Mouse (Mus musculus): Measurements from ENCODE around the gene Angptl2. TPM values are rescaled to one million over a fixed set of nuclear protein-coding genes. Genes with fewer than 3 reads are reported as not detected.

Gene Angptl2
- polyA plus RNA-seq, 1 experiment from 2014 or later: 8.0 TPM

- Histone ChIP-seq H3K4me3 (ENCODE audit: low read depth, low read length) (no peak overlapping the region), H3K27me3 (replicated peaks; ENCODE audit: control insufficient read depth, insufficient read depth, low read length) (no peaks in the 10 kb centered on the region), H3K4me2 (ENCODE audit: low read length) (no peak overlapping the region), H3K36me3 (ENCODE audit: control insufficient read depth, insufficient read depth, low read length) (peaks cover 17% of the 10 kb centered on the region), H3K9me3 (replicated peaks; ENCODE audit: control insufficient read depth, low read length) (no peaks in the 10 kb centered on the region), H3K9ac (ENCODE audit: low read length) (no peak overlapping the region), H3K4me1 (ENCODE audit: control insufficient read depth, insufficient read depth, low read length) (peaks cover 5% of the 10 kb centered on the region; the same call in 1 of the 2 replicates), H3K27ac (ENCODE audit: low read depth, low read length) (no peak overlapping the region)
- 78% methylated on average over 3 of the region's 3 CpGs for WGBS
- DNase-seq (ENCODE audit: low spot score): no peak
- ATAC-seq: no peak
These were observed 34.2 kb downstream of the Angptl2 start for GRCm38 (mm10) chr2:33249922-33250633.

- no peak for ATAC-seq
- Histone ChIP-seq H3K27me3 (replicated peaks; ENCODE audit: control insufficient read depth, insufficient read depth, low read length) (no peaks in the 10 kb centered on the region), H3K9me3 (replicated peaks; ENCODE audit: control insufficient read depth, low read length) (no peaks in the 10 kb centered on the region), H3K4me1 (ENCODE audit: control insufficient read depth, insufficient read depth, low read length) (peaks cover 5% of the 10 kb centered on the region; the same call in 1 of the 2 replicates), H3K4me2 (ENCODE audit: low read length) (no peak overlapping the region), H3K4me3 (ENCODE audit: low read depth, low read length) (no peak overlapping the region), H3K9ac (ENCODE audit: low read length) (no peak overlapping the region), H3K36me3 (ENCODE audit: control insufficient read depth, insufficient read depth, low read length) (peaks cover 13% of the 10 kb centered on the region; the same call in 1 of the 2 replicates), H3K27ac (ENCODE audit: low read depth, low read length) (no peak overlapping the region)
- 84% methylated on average over 6 of the region's 6 CpGs for whole genome bisulfite sequencing
- no peak for DNase-seq (ENCODE audit: low spot score)
These were observed 36.9 kb downstream of the Angptl2 start for GRCm38 (mm10) chr2:33252751-33253150.

GRCm38 (mm10) chr2:33253572-33254190 is 37.8 kb downstream of the Angptl2 start:
- peak; percentile 39 for DNase-seq (ENCODE audit: low spot score)
- 53% methylated on average over 4 of the region's 4 CpGs for WGBS
- Histone ChIP-seq H3K9ac (ENCODE audit: low read length) (no peak overlapping the region), H3K4me2 (ENCODE audit: low read length) (no peak overlapping the region), H3K27me3 (replicated peaks; ENCODE audit: control insufficient read depth, insufficient read depth, low read length) (no peaks in the 10 kb centered on the region), H3K4me1 (ENCODE audit: control insufficient read depth, insufficient read depth, low read length) (peaks cover 5% of the 10 kb centered on the region; the same call in 1 of the 2 replicates), H3K4me3 (ENCODE audit: low read depth, low read length) (no peak overlapping the region), H3K9me3 (replicated peaks; ENCODE audit: control insufficient read depth, low read length) (no peaks in the 10 kb centered on the region), H3K36me3 (ENCODE audit: control insufficient read depth, insufficient read depth, low read length) (peaks cover 9% of the 10 kb centered on the region; the same call in 1 of the 2 replicates), H3K27ac (ENCODE audit: low read depth, low read length) (no peak overlapping the region)
- no peak; the same call in 1 of the 2 replicates for ATAC-seq

GRCm38 (mm10) chr2:33254318-33254985 is 38.6 kb downstream of the Angptl2 start:
- Histone ChIP-seq H3K9me3 (replicated peaks; ENCODE audit: control insufficient read depth, low read length) (no peaks in the 10 kb centered on the region), H3K27me3 (replicated peaks; ENCODE audit: control insufficient read depth, insufficient read depth, low read length) (no peaks in the 10 kb centered on the region), H3K36me3 (ENCODE audit: control insufficient read depth, insufficient read depth, low read length) (peaks cover 8% of the 10 kb centered on the region; the same call in 1 of the 2 replicates), H3K4me1 (ENCODE audit: control insufficient read depth, insufficient read depth, low read length) (peaks cover 5% of the 10 kb centered on the region; the same call in 1 of the 2 replicates), H3K9ac (ENCODE audit: low read length) (no peak overlapping the region), H3K4me3 (ENCODE audit: low read depth, low read length) (no peak overlapping the region), H3K27ac (ENCODE audit: low read depth, low read length) (peak overlapping the region; percentile 33; the same call in 1 of the 2 replicates), H3K4me2 (ENCODE audit: low read length) (no peak overlapping the region)
- ATAC-seq (no peak), DNase-seq (ENCODE audit: low spot score) (no peak)
- WGBS: 82% methylated on average over 9 of the region's 9 CpGs

GRCm38 (mm10) chr2:33256769-33257537 is 41.1 kb downstream of the Angptl2 start:
- Histone ChIP-seq H3K27me3 (replicated peaks; ENCODE audit: control insufficient read depth, insufficient read depth, low read length) (no peaks in the 10 kb centered on the region), H3K4me3 (ENCODE audit: low read depth, low read length) (no peak overlapping the region), H3K4me1 (ENCODE audit: control insufficient read depth, insufficient read depth, low read length) (peaks cover 8% of the 10 kb centered on the region), H3K36me3 (ENCODE audit: control insufficient read depth, insufficient read depth, low read length) (peaks cover 15% of the 10 kb centered on the region; the same call in 1 of the 2 replicates), H3K27ac (ENCODE audit: low read depth, low read length) (no peak overlapping the region), H3K9me3 (replicated peaks; ENCODE audit: control insufficient read depth, low read length) (no peaks in the 10 kb centered on the region), H3K4me2 (ENCODE audit: low read length) (no peak overlapping the region), H3K9ac (ENCODE audit: low read length) (no peak overlapping the region)
- DNase-seq (ENCODE audit: low spot score) (no peak), ATAC-seq (no peak)
- over 99% methylated on average over 3 of the region's 3 CpGs for WGBS

- Histone ChIP-seq H3K9ac (ENCODE audit: low read length) (no peak overlapping the region), H3K9me3 (replicated peaks; ENCODE audit: control insufficient read depth, low read length) (no peaks in the 10 kb centered on the region), H3K27me3 (replicated peaks; ENCODE audit: control insufficient read depth, insufficient read depth, low read length) (no peaks in the 10 kb centered on the region), H3K4me3 (ENCODE audit: low read depth, low read length) (no peak overlapping the region), H3K36me3 (ENCODE audit: control insufficient read depth, insufficient read depth, low read length) (peaks cover 13% of the 10 kb centered on the region; the same call in 1 of the 2 replicates), H3K27ac (ENCODE audit: low read depth, low read length) (no peak overlapping the region), H3K4me2 (ENCODE audit: low read length) (no peak overlapping the region), H3K4me1 (ENCODE audit: control insufficient read depth, insufficient read depth, low read length) (peaks cover 4% of the 10 kb centered on the region; the same call in 1 of the 2 replicates)
- ATAC-seq (no peak), DNase-seq (ENCODE audit: low spot score) (peak; percentile 51)
- WGBS: 61% methylated on average over 8 of the region's 8 CpGs
These were observed 44.9 kb downstream of the Angptl2 start for GRCm38 (mm10) chr2:33260772-33261171.

GRCm38 (mm10) chr2:33261475-33261874 is 45.6 kb downstream of the Angptl2 start:
- peaks cover 4% of the 10 kb centered on the region; the same call in 1 of the 2 replicates for H3K4me1 ChIP-seq (ENCODE audit: control insufficient read depth, insufficient read depth, low read length)
- no peak overlapping the region for H3K9ac ChIP-seq (ENCODE audit: low read length)
- H3K36me3 ChIP-seq (ENCODE audit: control insufficient read depth, insufficient read depth, low read length): peaks cover 9% of the 10 kb centered on the region; the same call in 1 of the 2 replicates
- 95% methylated on average over 3 of the region's 3 CpGs for WGBS
- no peak overlapping the region for H3K4me2 ChIP-seq (ENCODE audit: low read length)
- H3K27ac ChIP-seq (ENCODE audit: low read depth, low read length): no peak overlapping the region
- no peak for DNase-seq (ENCODE audit: low spot score)
- no peak for ATAC-seq
- no peaks in the 10 kb centered on the region for H3K9me3 ChIP-seq (replicated peaks; ENCODE audit: control insufficient read depth, low read length)
- no peaks in the 10 kb centered on the region for H3K27me3 ChIP-seq (replicated peaks; ENCODE audit: control insufficient read depth, insufficient read depth, low read length)
- no peak overlapping the region for H3K4me3 ChIP-seq (ENCODE audit: low read depth, low read length)

GRCm38 (mm10) chr2:33265793-33266192 is 49.9 kb downstream of the Angptl2 start:
- Histone ChIP-seq H3K4me3 (ENCODE audit: low read depth, low read length) (no peak overlapping the region), H3K27ac (ENCODE audit: low read depth, low read length) (no peak overlapping the region), H3K36me3 (ENCODE audit: control insufficient read depth, insufficient read depth, low read length) (peaks cover 13% of the 10 kb centered on the region; the same call in 1 of the 2 replicates), H3K9me3 (replicated peaks; ENCODE audit: control insufficient read depth, low read length) (no peaks in the 10 kb centered on the region), H3K27me3 (replicated peaks; ENCODE audit: control insufficient read depth, insufficient read depth, low read length) (no peaks in the 10 kb centered on the region), H3K4me1 (ENCODE audit: control insufficient read depth, insufficient read depth, low read length) (peaks cover 15% of the 10 kb centered on the region), H3K4me2 (ENCODE audit: low read length) (no peak overlapping the region), H3K9ac (ENCODE audit: low read length) (no peak overlapping the region)
- ATAC-seq (no peak), DNase-seq (ENCODE audit: low spot score) (no peak)
- WGBS: 79% methylated on average over 3 of the region's 3 CpGs
